Mouse (Mus musculus) midbrain, embryonic 16.5 days (tissue): Measurements from ENCODE around the gene Cxcr5. TPM values are rescaled to one million over a fixed set of nuclear protein-coding genes. Genes with fewer than 3 reads are reported as not detected.

Source experiments
- ATAC-seq: fragments of 200-750 bp; cut with Nextera tagmentation; 2 replicates; pipeline ENCODE4 v1.8.0; 2017; ENCODE audit warnings: moderate TSS enrichment
- H3K27ac ChIP-seq: fragments of 300-500 bp; sonication (generic); 2 replicates; pipeline ENCODE4 v1.5.1; 2014; ENCODE audit warnings: mild to moderate bottlenecking, low read length, mixed read lengths
- H3K27me3 ChIP-seq: fragments of 300-500 bp; sonication (generic); 2 replicates; pipeline ENCODE4 v1.6.1; 2014; ENCODE audit warnings: low read depth, low read length, mixed read lengths; ENCODE audit not compliant: control insufficient read depth, insufficient read depth
- H3K36me3 ChIP-seq: fragments of 300-500 bp; sonication (generic); 2 replicates; pipeline ENCODE4 v1.6.1; 2014; ENCODE audit warnings: mild to moderate bottlenecking, low read length, moderate library complexity, mixed read lengths; ENCODE audit not compliant: control insufficient read depth, insufficient read depth
- H3K4me1 ChIP-seq: fragments of 300-500 bp; sonication (generic); 2 replicates; pipeline ENCODE4 v1.6.1; 2014; ENCODE audit warnings: mild to moderate bottlenecking, low read length, mixed read lengths; ENCODE audit not compliant: control insufficient read depth, insufficient read depth
- H3K4me2 ChIP-seq: fragments of 300-500 bp; sonication (generic); 2 replicates; pipeline ENCODE4 v1.6.1; 2014; ENCODE audit warnings: mild to moderate bottlenecking, low read length, mixed read lengths
- H3K4me3 ChIP-seq: fragments of 300-500 bp; sonication (generic); 2 replicates; pipeline ENCODE4 v1.5.1; 2014; ENCODE audit warnings: low read depth, mild to moderate bottlenecking, low read length, moderate library complexity, mixed read lengths
- H3K9ac ChIP-seq: fragments of 300-500 bp; sonication (generic); 2 replicates; pipeline ENCODE4 v1.6.1; 2014; ENCODE audit warnings: low read depth, low read length, mixed read lengths
- H3K9me3 ChIP-seq: fragments of 300-500 bp; sonication (generic); replicated peaks from 2 replicates; pipeline ENCODE4 v1.6.1; 2014; ENCODE audit warnings: mild to moderate bottlenecking, low read length, mixed read lengths; ENCODE audit not compliant: control insufficient read depth, poor library complexity, severe bottlenecking
- WGBS: fragments of 180-500 bp; shearing (Covaris S2); extraction: QIAGEN DNeasy Blood & Tissue Kit; methylation state at CpG from one replicate; pipeline ENCODE4 v1.1.7; 2014; 5-methylcytosine and 5-hydroxymethylcytosine counted together
- polyA plus RNA-seq: library from polyadenylated mRNA; unstranded; fragments of >200 nt; fragmentation: Nextera tagmentation; extraction: Ambion mirVana; gene quantifications from 2 replicates; pipeline ENCODE4 v1.2.1, GENCODE M21; 2015

Gene Cxcr5
- polyA plus RNA-seq, 1 experiment from 2014 or later, result not detected

DNA sequence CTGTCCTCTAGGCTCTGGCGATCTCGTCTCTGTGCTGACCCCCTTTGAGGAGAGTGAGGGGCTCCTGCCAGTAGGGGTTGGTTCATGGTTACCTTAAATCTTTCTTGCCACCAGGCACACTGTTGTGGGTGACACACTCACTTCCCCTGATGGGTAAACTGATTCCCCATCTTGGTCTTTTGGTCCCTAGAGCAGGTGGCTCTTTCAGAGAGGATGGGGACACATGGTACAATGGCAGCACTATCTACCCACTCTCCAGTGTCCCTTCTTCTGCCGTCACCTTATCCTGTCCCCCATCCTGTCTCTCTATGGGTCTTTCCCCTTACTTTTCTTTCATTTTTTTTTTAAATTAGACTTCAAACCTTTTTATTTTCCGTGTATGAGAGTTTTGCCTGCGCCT, 45.8 kb downstream of the Cxcr5 start:
- no peaks in the 10 kb centered on the region for H3K27me3 ChIP-seq
- H3K4me2 ChIP-seq, result no peak overlapping the region
- no peak overlapping the region for H3K9ac ChIP-seq
- no peak overlapping the region for H3K4me3 ChIP-seq
- no peaks in the 10 kb centered on the region for H3K9me3 ChIP-seq
- H3K4me1 ChIP-seq, result no peaks in the 10 kb centered on the region
- 92% methylated on average over 5 of the region's 5 CpGs for WGBS
- no peak for ATAC-seq
- H3K36me3 ChIP-seq, result no peaks in the 10 kb centered on the region
- no peak overlapping the region for H3K27ac ChIP-seq

GRCm38 (mm10) chr9:44515131-44515751, 46.4 kb downstream of the Cxcr5 start:
- WGBS, result 74% methylated on average over 12 of the region's 12 CpGs
- Histone ChIP-seq H3K4me2 (no peak overlapping the region), H3K9me3 (no peaks in the 10 kb centered on the region), H3K4me3 (no peak overlapping the region), H3K9ac (no peak overlapping the region), H3K4me1 (peaks cover 4% of the 10 kb centered on the region; the same call in 1 of the 2 replicates), H3K27me3 (no peaks in the 10 kb centered on the region), H3K27ac (no peak overlapping the region), H3K36me3 (no peaks in the 10 kb centered on the region)
- ATAC-seq, result no peak

GRCm38 (mm10) chr9:44514147-44514546, 47.5 kb downstream of the Cxcr5 start:
- Histone ChIP-seq H3K27ac (no peak overlapping the region), H3K27me3 (no peaks in the 10 kb centered on the region), H3K9me3 (no peaks in the 10 kb centered on the region), H3K9ac (no peak overlapping the region), H3K36me3 (no peaks in the 10 kb centered on the region), H3K4me1 (peaks cover 13% of the 10 kb centered on the region), H3K4me3 (no peak overlapping the region), H3K4me2 (no peak overlapping the region)
- WGBS, result 98% methylated on average over 5 of the region's 5 CpGs
- no peak for ATAC-seq

DNA sequence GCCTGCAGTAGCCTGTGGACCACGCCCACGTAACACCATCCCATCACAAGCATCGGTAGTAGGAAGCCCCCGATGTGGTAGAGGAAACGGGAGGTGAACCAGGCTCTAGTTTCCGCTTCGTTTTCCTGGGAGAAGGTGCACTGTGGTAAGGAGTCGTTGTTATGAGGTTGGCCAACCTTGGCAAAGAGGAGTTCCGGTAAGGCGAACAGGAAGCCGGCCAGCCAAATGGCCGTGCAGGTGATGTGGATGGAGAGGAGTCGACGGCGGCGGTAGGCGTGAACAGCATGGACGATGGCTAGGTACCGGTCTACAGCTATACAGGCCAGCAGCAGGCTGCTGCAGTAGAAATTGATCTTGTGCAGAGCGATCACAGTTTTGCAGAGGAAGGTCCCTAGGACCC, 48.1 kb downstream of the Cxcr5 start:
- 85% methylated on average over 20 of the region's 20 CpGs for WGBS

GRCm38 (mm10) chr9:44513121-44513520, 48.6 kb downstream of the Cxcr5 start:
- Histone ChIP-seq H3K9ac (no peak overlapping the region), H3K9me3 (no peaks in the 10 kb centered on the region), H3K4me3 (no peak overlapping the region), H3K4me1 (peaks cover 14% of the 10 kb centered on the region), H3K27me3 (no peaks in the 10 kb centered on the region), H3K36me3 (peaks cover 3% of the 10 kb centered on the region), H3K27ac (no peak overlapping the region), H3K4me2 (no peak overlapping the region)
- 91% methylated on average over 11 of the region's 11 CpGs for WGBS
- ATAC-seq, result no peak

More for the DNA sequence above, 48.1 kb downstream of the Cxcr5 start:
- H3K4me1 ChIP-seq, result peaks cover 14% of the 10 kb centered on the region
- H3K27ac ChIP-seq, result no peak overlapping the region
- H3K9me3 ChIP-seq, result no peaks in the 10 kb centered on the region
- no peak overlapping the region for H3K9ac ChIP-seq
- H3K4me3 ChIP-seq, result no peak overlapping the region
- no peak for ATAC-seq
- no peaks in the 10 kb centered on the region; the same call in 1 of the 2 replicates for H3K36me3 ChIP-seq
- H3K27me3 ChIP-seq, result no peaks in the 10 kb centered on the region
- H3K4me2 ChIP-seq, result no peak overlapping the region

DNA sequence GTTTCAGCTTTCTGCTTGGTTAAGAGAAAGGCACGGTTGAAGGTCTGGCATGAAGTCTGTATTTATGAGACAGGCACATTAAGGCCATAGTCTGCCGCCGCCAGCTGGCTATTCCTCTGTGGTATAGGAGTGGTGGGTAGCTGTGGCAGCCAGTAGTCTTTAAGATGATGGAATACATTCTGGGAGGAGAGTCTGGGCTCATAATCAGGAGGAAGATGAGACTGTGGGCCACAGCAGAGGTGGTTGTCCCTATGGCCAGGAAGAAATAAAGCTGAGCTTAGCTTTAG, 49.0 kb downstream of the Cxcr5 start:
- no peak for ATAC-seq
- no peaks in the 10 kb centered on the region for H3K9me3 ChIP-seq
- peaks cover 14% of the 10 kb centered on the region for H3K4me1 ChIP-seq
- H3K4me2 ChIP-seq, result no peak overlapping the region
- H3K27me3 ChIP-seq, result no peaks in the 10 kb centered on the region
- no peak overlapping the region for H3K9ac ChIP-seq
- H3K27ac ChIP-seq, result no peak overlapping the region
- peaks cover 5% of the 10 kb centered on the region for H3K36me3 ChIP-seq
- WGBS, result 92% methylated on average over 3 of the region's 3 CpGs
- H3K4me3 ChIP-seq, result no peak overlapping the region

DNA sequence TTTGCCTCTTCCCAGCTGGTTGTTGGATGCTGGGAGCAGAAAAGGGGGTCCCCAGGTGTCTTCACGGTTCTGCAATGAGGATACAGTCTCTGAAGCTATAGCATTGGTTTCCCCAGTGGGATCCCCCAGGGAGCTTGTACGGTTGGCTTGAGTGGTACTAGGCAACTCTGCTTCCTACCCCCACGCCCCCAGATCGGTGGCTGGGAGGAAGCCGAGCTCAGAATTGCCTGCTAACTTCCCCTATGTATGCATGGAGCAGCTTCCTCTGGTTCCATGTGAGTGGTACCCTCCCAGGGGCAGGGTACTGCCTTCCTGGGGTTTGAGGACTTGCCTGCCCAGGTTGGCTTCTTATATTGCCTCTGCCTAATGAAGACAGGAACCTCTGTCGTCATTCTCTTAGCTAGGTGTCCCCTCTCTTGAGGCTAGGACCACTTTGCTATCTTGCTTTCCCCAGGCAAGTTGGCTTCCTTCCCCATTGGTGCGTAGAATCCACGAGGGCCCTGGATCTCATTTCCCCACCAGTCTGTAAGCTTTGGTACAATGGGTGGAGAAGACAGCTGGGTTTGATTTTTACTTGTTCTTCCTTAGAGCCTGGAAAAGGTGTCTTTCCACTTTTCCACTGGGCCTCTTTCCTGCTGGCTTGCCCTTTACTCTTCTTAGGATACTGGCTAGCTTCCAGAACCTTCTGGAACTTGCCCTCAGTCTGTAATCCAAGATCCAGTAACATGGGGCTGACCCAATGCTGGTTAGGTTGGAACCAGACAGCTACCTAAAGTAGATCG, 49.6 kb downstream of the Cxcr5 start:
- Histone ChIP-seq H3K27ac (no peak overlapping the region), H3K9me3 (no peaks in the 10 kb centered on the region), H3K36me3 (peaks cover 9% of the 10 kb centered on the region), H3K4me2 (no peak overlapping the region), H3K4me1 (peaks cover 14% of the 10 kb centered on the region), H3K4me3 (no peak overlapping the region), H3K27me3 (no peaks in the 10 kb centered on the region), H3K9ac (no peak overlapping the region)
- ATAC-seq, result no peak
- 80% methylated on average over 9 of the region's 9 CpGs for WGBS

DNA sequence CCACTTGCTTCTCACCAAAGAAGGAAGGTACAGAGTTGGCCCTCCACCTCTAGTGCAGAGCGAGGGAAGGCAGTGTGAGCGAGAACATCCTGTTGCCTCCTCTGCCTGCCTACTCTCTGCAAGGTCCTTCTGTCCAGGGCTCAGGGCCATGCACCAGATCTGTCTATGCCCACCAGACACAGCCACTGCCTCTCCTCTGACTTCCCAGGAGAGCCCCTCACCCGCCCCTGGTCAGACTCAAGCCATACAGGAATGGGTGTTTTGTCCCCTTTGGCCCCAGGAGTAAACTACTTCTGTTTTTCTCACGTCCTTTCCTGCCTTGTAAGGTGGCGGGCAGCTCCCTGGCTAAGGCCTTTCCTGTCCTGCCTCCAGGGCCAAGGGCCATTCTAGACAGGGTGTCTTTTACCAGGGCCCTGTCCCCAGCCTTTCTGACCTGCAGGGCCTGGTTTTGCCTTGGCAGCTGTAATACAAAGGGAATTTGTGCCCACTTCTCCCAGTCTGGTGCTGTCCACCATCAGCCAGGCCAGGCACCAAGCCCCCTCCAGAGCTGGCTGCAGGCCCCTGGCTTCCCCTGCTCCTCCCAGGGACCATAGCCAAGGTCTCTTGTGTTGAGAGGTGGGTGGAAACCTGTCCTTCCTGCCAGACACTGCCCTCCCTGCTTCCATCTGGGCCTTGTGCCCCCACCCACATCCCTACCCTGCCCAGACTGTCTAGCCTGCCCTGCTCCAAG, 50.6 kb downstream of the Cxcr5 start:
- Histone ChIP-seq H3K27ac (peak overlapping the region; percentile 29; the same call in 1 of the 2 replicates), H3K4me2 (no peak overlapping the region), H3K9ac (no peak overlapping the region), H3K36me3 (peaks cover 13% of the 10 kb centered on the region), H3K9me3 (no peaks in the 10 kb centered on the region), H3K4me1 (peaks cover 14% of the 10 kb centered on the region), H3K27me3 (no peaks in the 10 kb centered on the region), H3K4me3 (no peak overlapping the region)
- ATAC-seq, result peak; percentile 21; the same call in 1 of the 2 replicates
- WGBS, result 82% methylated on average over 5 of the region's 5 CpGs

DNA sequence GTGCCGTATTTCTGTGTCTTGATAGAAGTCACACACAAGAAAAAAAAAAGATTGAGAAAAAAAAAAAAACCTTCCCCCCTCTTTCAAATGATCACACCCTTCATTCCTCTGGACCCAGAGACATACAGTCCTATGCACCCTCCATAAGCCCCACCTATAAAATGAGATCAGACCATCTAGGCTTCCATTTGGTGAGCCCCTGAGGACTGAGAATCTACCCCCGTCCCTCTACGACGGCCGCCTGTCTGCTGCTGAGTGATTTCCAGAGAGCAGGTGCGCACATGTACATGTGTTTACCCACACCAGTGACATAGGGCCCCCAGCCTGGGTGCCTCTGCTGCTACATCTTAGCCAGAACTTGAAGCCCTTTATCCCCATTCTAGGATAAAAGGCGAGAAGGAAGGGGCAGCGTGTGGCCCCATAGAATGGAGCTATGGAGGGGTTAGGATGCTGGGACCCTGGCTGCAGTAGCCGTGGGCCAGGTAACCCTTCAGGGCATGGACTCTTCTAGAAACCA, 51.3 kb downstream of the Cxcr5 start:
- H3K27me3 ChIP-seq, result no peaks in the 10 kb centered on the region
- 33% methylated on average over 9 of the region's 9 CpGs for WGBS
- H3K27ac ChIP-seq, result no peak overlapping the region
- no peak for ATAC-seq
- no peak overlapping the region for H3K9ac ChIP-seq
- H3K4me3 ChIP-seq, result no peak overlapping the region
- peaks cover 14% of the 10 kb centered on the region for H3K4me1 ChIP-seq
- H3K9me3 ChIP-seq, result no peaks in the 10 kb centered on the region
- H3K36me3 ChIP-seq, result peaks cover 17% of the 10 kb centered on the region
- H3K4me2 ChIP-seq, result peak overlapping the region; percentile 39; the same call in 1 of the 2 replicates
